Mouse (Mus musculus): ENCODE measurements at regions not wholly inside any gene's neighbourhood (a gene's known extent, or its start where the extent isn't known, plus 50 kb on each side); places are given as distances from the start of the nearest gene placed in this dataset.
A peak's percentile ranks its signal among the peaks of the same experiment; 100 is the strongest.

DNA sequence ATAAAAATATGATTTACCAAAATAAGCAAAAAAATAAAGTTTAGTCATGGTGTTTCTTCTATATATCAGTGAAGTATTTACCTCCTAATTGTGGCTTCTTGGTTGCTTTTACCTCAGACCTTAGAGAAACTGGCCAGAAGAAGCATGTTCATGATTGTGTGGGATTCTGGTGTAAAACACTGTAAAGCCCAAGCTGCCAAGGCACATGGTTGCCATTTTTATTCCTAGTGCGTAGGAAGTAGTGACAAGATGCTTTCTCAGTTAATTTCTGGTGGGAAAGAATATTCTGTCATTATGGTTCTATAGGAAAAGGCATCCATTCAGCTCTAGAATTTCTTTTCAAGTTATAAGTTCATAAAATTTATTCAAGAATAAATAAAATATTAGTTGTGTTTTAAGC lies 805.2 kb downstream of the Olfm4 start:
- H3K36me3 ChIP-seq, result no peaks in the 10 kb centered on the region
- H3K9me3 ChIP-seq, result no peaks in the 10 kb centered on the region
- H3K4me2 ChIP-seq, result no peak overlapping the region
- no peak overlapping the region for H3K9ac ChIP-seq
- ATAC-seq (ENCODE audit: insufficient number of reproducible peaks, low FRiP score, low TSS enrichment, low read depth), result no peak
- H3K4me1 ChIP-seq, result no peaks in the 10 kb centered on the region
- no peaks in the 10 kb centered on the region for H3K27me3 ChIP-seq
- 91% methylated on average over 1 of the region's 1 CpGs for WGBS
- no peak overlapping the region for H3K27ac ChIP-seq
- H3K4me3 ChIP-seq, result no peak overlapping the region

- no peak overlapping the region for H3K27ac ChIP-seq
- H3K4me1 ChIP-seq, result no peaks in the 10 kb centered on the region
- H3K27me3 ChIP-seq, result no peaks in the 10 kb centered on the region
- 72% methylated on average over 6 of the region's 6 CpGs for WGBS
- no peak overlapping the region for H3K9ac ChIP-seq
- ATAC-seq (ENCODE audit: insufficient number of reproducible peaks, low FRiP score, low TSS enrichment, low read depth), result no peak
- no peaks in the 10 kb centered on the region for H3K36me3 ChIP-seq
- H3K4me3 ChIP-seq, result no peak overlapping the region
- no peaks in the 10 kb centered on the region for H3K9me3 ChIP-seq
- no peak overlapping the region for H3K4me2 ChIP-seq
Measured at GRCm38 (mm10) chr14:80799370-80799959, 815.6 kb downstream of the Olfm4 start.

GRCm38 (mm10) chr14:80830476-80830875 lies 846.6 kb downstream of the Olfm4 start:
- 80% methylated on average over 3 of the region's 3 CpGs for WGBS
- H3K9ac ChIP-seq, result no peak overlapping the region
- no peaks in the 10 kb centered on the region for H3K36me3 ChIP-seq
- no peak for ATAC-seq (ENCODE audit: insufficient number of reproducible peaks, low FRiP score, low TSS enrichment, low read depth)
- H3K9me3 ChIP-seq, result no peaks in the 10 kb centered on the region
- H3K27ac ChIP-seq, result no peak overlapping the region
- H3K4me2 ChIP-seq, result no peak overlapping the region
- H3K4me1 ChIP-seq, result no peaks in the 10 kb centered on the region
- no peaks in the 10 kb centered on the region for H3K27me3 ChIP-seq
- no peak overlapping the region for H3K4me3 ChIP-seq

DNA sequence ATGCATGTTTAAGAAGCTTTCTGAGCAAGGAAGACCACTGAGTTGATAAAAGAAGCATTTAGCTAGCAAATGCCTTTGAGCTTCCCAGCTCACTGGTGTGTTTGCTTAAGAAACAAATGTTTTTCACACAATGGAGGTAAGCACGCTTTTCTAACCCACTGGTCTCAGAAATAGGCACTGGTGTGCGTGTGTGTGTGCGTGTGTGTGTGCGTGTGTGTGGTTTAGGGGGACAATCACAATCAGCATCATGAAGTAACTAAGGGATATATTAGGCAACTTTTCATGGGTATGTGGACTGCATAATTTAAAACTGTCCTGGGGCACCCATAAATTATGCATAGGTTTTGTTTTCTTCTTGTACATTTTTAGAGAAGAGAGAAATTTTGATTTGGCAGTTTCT lies 860.7 kb downstream of the Olfm4 start:
- H3K36me3 ChIP-seq, result no peaks in the 10 kb centered on the region
- ATAC-seq (ENCODE audit: insufficient number of reproducible peaks, low FRiP score, low TSS enrichment, low read depth), result no peak
- H3K9ac ChIP-seq, result no peak overlapping the region
- no peaks in the 10 kb centered on the region for H3K27me3 ChIP-seq
- H3K4me1 ChIP-seq, result 0 out of 2 replicates have a peak, but pooled peaks cover 3% of the 10 kb centered on the region
- no peaks in the 10 kb centered on the region for H3K9me3 ChIP-seq
- WGBS, result 87% methylated on average over 4 of the region's 4 CpGs
- no peak overlapping the region for H3K27ac ChIP-seq
- no peak overlapping the region for H3K4me3 ChIP-seq
- no peak overlapping the region for H3K4me2 ChIP-seq

DNA sequence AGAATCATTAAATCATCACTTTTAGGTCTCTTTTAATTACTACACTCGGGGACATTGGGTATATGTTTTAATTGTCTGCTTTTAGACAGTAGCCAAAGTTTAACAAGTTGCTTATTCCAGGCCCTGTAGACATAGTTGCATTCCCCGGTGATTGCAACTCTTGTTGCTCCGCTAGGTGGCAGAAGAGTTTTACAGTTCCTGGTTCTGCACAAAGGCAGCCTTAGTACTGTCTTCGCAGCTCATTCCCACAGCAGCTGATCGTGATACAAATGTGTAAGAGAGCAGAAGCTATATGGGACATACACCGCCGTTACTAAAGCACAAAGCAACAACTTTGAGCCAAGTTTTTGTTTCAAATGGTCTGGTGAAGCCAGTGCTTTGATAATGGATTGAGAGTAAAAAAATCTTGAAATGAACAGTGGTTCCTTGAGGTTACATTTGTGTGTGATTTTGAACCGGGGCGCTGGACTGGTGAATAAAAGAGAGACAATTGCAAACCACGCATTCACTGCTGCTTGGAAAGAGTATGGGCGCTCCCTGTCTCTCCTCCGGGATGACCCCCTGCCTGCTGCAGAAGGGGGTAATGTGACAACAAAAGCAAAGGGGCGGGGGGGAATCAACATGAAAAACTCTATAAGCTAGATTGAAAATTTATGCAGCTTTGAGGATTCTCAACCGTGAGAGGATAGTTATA lies 861.8 kb downstream of the Olfm4 start:
- no peaks in the 10 kb centered on the region for H3K27me3 ChIP-seq
- no peaks in the 10 kb centered on the region for H3K36me3 ChIP-seq
- H3K9me3 ChIP-seq, result no peaks in the 10 kb centered on the region
- H3K4me1 ChIP-seq, result 0 out of 2 replicates have a peak, but pooled peaks cover 3% of the 10 kb centered on the region
- no peak overlapping the region for H3K9ac ChIP-seq
- no peak overlapping the region for H3K4me3 ChIP-seq
- peak overlapping the region; percentile 24; the same call in 1 of the 2 replicates for H3K4me2 ChIP-seq
- ATAC-seq (ENCODE audit: insufficient number of reproducible peaks, low FRiP score, low TSS enrichment, low read depth), result 0 out of 2 replicates have a peak, but pooled peaks have one; percentile 40
- 27% methylated on average over 14 of the region's 14 CpGs for WGBS
- no peak overlapping the region for H3K27ac ChIP-seq

DNA sequence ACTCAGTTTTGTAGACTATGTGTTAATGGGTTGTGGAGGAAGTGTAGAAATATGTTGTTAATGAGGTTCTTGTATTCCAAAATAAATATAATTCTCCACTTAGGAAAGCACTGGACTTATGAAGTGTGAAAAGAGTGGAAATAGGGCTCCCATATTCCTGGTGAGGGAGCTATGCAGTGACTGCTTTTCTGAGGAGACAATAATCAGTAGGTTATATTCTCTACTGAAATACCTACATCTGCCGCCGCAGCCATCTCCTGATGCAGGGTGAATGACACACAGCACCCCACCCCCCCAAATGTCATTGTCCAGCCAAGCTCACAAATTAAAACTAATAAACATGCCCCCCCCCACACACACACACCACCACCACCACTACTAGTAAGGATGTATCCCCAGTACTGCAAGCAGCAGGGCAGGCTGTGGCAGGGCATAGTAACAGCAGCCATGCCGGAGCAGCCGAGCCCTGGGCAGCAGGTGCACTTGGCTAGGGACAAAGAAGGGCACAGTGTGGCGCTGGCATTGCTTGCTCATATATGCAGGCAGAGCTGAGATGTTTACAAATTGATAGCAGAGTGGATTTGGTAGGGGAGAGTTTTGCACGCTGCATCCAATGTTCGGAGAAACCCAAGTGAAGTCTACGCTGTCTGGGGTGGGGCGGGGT lies 862.7 kb downstream of the Olfm4 start:
- no peak for ATAC-seq (ENCODE audit: insufficient number of reproducible peaks, low FRiP score, low TSS enrichment, low read depth)
- Histone ChIP-seq H3K36me3 (no peaks in the 10 kb centered on the region), H3K27me3 (no peaks in the 10 kb centered on the region), H3K9ac (no peak overlapping the region), H3K4me1 (0 out of 2 replicates have a peak, but pooled peaks cover 3% of the 10 kb centered on the region), H3K9me3 (no peaks in the 10 kb centered on the region), H3K4me3 (no peak overlapping the region), H3K4me2 (no peak overlapping the region), H3K27ac (no peak overlapping the region)
- WGBS, result 85% methylated on average over 9 of the region's 9 CpGs

Data from limb, embryonic 15.5 days (tissue).